Mouse (Mus musculus): Measurements from ENCODE around the gene Jaml. TPM values are rescaled to one million over a fixed set of nuclear protein-coding genes. Genes with fewer than 3 reads are reported as not detected.

Gene Jaml
- polyA plus RNA-seq, 1 experiment from 2014 or later = 0.49 TPM

DNA sequence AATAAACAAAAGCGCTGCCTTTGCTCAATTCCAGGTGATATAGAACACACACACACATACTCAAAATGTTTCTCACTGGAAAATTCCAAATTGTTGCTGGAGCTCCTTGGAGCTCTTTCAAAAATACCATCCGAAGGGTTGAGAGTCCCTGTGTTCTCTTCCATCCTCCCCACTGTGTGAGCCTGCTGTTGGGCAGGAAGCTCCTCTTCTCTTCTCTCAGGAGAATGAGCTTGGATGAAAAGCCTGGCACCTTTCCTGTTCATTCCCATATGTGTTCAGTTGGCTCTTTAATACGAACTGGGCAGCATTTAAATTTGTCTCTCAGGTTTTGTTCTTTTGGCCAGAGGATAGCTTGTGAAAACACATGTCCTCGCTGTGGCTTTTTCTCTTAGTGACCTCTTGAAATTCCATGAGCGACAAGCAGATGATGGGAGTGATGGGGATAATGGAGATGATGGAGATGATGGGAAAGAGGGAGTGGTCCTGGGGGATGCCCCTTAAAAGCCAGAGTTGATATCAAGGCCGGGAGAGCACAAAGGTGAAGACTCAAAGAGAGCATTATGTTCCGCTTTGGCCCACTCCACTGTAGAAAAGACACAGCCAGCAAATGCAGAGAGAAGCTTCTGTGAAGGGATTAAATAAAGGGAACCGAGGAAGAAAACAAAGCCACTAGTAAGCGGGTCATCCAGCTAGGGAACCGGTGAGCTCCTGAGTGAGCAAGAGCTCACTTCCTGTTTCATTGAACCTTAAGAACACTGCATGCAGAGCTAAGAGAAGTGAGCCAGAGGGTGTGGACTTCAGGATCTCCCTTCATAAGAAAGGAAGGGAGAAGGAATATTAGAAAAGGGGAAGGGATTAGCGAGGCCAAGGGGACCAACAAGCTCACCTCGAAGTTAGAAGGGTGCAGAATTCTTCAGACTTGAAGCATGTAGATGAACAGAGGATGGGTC lies 7.0 kb downstream of the Jaml start:
- no peak overlapping the region for H3K4me2 ChIP-seq (ENCODE audit: low read depth, low read length)
- H3K27ac ChIP-seq (replicated peaks; ENCODE audit: low read depth, low read length) = no peak overlapping the region
- no peak for ATAC-seq (replicated peaks; ENCODE audit: insufficient number of reproducible peaks, low FRiP score, low TSS enrichment, low read depth)
- H3K36me3 ChIP-seq (replicated peaks; ENCODE audit: control insufficient read depth, insufficient read depth, low read depth, low read length) = no peaks in the 10 kb centered on the region
- H3K4me1 ChIP-seq (ENCODE audit: control insufficient read depth, insufficient read depth, low read length) = no peaks in the 10 kb centered on the region
- no peaks in the 10 kb centered on the region for H3K9me3 ChIP-seq (replicated peaks; ENCODE audit: control insufficient read depth, low read length)
- H3K9ac ChIP-seq (replicated peaks; ENCODE audit: low read length) = no peak overlapping the region
- H3K4me3 ChIP-seq (ENCODE audit: low read depth, low read length) = no peak overlapping the region
- no peaks in the 10 kb centered on the region for H3K27me3 ChIP-seq (ENCODE audit: control insufficient read depth, insufficient read depth, low read length)
- 79% methylated on average over 12 of the region's 12 CpGs for WGBS
- no peak for DNase-seq (ENCODE audit: low spot score)

DNA sequence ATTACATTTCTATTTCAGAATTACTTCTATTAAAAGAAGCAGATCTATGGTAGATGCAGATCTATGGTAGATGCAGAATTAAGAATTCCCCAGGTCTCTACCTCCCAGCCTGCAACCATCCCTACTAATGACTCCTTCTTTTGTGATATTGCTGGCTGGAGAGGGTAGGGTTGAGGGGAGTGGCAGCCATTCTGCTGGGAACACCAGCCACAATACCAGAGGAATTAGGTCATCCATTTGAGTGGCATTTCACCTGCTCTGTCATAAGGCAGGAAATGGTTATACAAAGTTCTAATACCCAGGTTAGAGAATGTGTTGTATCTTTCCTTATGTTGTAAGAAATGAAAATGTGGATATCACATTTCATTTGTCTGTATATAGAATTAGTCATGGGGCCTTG lies 9.1 kb downstream of the Jaml start:
- no peak overlapping the region for H3K4me2 ChIP-seq (ENCODE audit: low read depth, low read length)
- H3K9ac ChIP-seq (replicated peaks; ENCODE audit: low read length) = no peak overlapping the region
- no peak overlapping the region for H3K4me3 ChIP-seq (ENCODE audit: low read depth, low read length)
- DNase-seq (ENCODE audit: low spot score) = no peak
- H3K27me3 ChIP-seq (ENCODE audit: control insufficient read depth, insufficient read depth, low read length) = no peaks in the 10 kb centered on the region
- no peaks in the 10 kb centered on the region for H3K4me1 ChIP-seq (ENCODE audit: control insufficient read depth, insufficient read depth, low read length)
- no peak for ATAC-seq (replicated peaks; ENCODE audit: insufficient number of reproducible peaks, low FRiP score, low TSS enrichment, low read depth)
- H3K9me3 ChIP-seq (replicated peaks; ENCODE audit: control insufficient read depth, low read length) = no peaks in the 10 kb centered on the region
- H3K36me3 ChIP-seq (replicated peaks; ENCODE audit: control insufficient read depth, insufficient read depth, low read depth, low read length) = no peaks in the 10 kb centered on the region
- no peak overlapping the region for H3K27ac ChIP-seq (replicated peaks; ENCODE audit: low read depth, low read length)

DNA sequence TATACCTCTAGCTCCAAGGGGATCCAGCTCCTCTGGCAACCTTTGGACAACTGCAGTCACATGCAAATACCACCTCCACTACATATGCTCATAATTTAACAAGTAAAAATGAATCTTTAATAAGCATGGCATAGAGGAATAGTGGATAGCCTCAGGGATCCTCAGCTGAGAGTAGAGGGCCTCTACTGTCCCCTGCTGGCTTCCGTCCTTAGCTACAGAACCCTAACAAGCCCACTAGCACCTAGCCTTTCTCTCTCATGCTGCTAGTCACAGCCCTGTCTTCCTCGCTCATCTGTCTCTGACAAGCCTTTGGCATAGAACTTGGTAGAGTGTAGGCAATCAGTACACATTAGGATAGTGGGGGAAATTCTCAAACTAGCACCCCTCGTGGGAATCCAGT lies 11.8 kb downstream of the Jaml start:
- Histone ChIP-seq H3K9ac (replicated peaks; ENCODE audit: low read length) (no peak overlapping the region), H3K4me1 (ENCODE audit: control insufficient read depth, insufficient read depth, low read length) (no peaks in the 10 kb centered on the region), H3K9me3 (replicated peaks; ENCODE audit: control insufficient read depth, low read length) (no peaks in the 10 kb centered on the region), H3K4me2 (ENCODE audit: low read depth, low read length) (no peak overlapping the region), H3K4me3 (ENCODE audit: low read depth, low read length) (no peak overlapping the region), H3K27ac (replicated peaks; ENCODE audit: low read depth, low read length) (no peak overlapping the region), H3K27me3 (ENCODE audit: control insufficient read depth, insufficient read depth, low read length) (no peaks in the 10 kb centered on the region), H3K36me3 (replicated peaks; ENCODE audit: control insufficient read depth, insufficient read depth, low read depth, low read length) (no peaks in the 10 kb centered on the region)
- WGBS = 67% methylated on average over 3 of the region's 3 CpGs
- no peak for DNase-seq (ENCODE audit: low spot score)
- ATAC-seq (replicated peaks; ENCODE audit: insufficient number of reproducible peaks, low FRiP score, low TSS enrichment, low read depth) = no peak

DNA sequence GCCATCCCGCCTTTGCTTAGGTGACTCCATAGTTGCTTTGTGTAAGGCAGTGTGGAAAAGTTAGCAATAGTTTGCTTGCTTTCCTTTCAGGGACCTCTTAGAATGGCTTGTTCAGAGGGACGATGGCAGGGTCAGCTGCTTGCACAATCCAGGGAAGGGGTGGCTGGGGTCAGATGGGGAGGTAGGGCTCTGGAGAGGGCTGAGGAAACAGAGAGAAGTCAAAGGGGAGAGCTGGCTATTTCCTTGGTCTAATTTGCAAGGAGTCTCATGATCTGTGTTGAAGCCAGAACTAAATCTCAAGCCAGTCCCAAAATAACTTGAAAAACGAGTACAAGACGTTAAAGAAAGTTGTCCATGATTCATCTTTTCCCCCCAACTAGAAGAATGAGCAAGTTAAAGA lies 13.7 kb downstream of the Jaml start:
- H3K27ac ChIP-seq (replicated peaks; ENCODE audit: low read depth, low read length) = no peak overlapping the region
- H3K9ac ChIP-seq (replicated peaks; ENCODE audit: low read length) = no peak overlapping the region
- no peak overlapping the region for H3K4me3 ChIP-seq (ENCODE audit: low read depth, low read length)
- no peaks in the 10 kb centered on the region for H3K4me1 ChIP-seq (ENCODE audit: control insufficient read depth, insufficient read depth, low read length)
- no peaks in the 10 kb centered on the region for H3K36me3 ChIP-seq (replicated peaks; ENCODE audit: control insufficient read depth, insufficient read depth, low read depth, low read length)
- no peaks in the 10 kb centered on the region for H3K9me3 ChIP-seq (replicated peaks; ENCODE audit: control insufficient read depth, low read length)
- H3K27me3 ChIP-seq (ENCODE audit: control insufficient read depth, insufficient read depth, low read length) = no peaks in the 10 kb centered on the region
- WGBS = 65% methylated on average over 4 of the region's 4 CpGs
- DNase-seq (ENCODE audit: low spot score) (no peak), ATAC-seq (replicated peaks; ENCODE audit: insufficient number of reproducible peaks, low FRiP score, low TSS enrichment, low read depth) (no peak)
- H3K4me2 ChIP-seq (ENCODE audit: low read depth, low read length) = no peak overlapping the region

DNA sequence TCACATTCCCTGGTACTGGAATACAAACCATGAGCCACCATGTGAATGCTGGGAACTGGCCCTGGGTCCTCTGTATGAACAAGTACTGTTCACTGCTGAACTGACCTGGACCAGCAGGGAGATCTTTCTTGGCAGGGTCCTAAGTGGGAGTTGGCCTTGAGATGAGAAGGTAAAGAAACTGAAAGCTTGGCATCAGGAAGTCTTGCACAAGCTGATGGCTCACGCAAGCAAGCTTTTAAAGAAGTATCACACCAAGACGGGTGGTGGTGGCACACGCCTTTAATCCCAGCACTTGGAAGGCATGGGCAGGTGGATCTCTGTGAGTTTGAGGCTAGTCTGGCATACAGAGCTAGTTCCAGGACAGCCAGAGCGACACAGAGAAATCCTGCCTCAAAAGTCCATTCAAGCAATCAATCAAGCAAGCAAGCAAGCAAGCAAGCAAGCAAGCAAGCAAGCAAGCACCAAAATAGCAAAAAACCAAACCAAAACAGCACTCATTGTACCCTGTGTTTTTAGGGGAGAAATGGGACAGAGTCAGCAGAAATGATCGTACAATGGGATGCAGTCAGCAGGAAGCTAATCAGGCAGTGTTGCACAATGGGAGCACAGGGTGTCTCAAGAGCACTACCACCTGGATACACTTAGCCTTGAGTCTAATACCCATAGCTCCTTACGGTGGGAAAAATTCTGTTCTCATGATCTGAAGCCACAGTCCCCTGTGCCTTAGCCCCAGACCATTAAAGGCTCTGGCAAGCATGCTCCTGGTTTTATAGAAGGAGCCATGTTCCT lies 16.4 kb downstream of the Jaml start:
- Histone ChIP-seq H3K9ac (replicated peaks; ENCODE audit: low read length) (no peak overlapping the region), H3K4me2 (ENCODE audit: low read depth, low read length) (no peak overlapping the region), H3K4me1 (ENCODE audit: control insufficient read depth, insufficient read depth, low read length) (no peaks in the 10 kb centered on the region), H3K27ac (replicated peaks; ENCODE audit: low read depth, low read length) (no peak overlapping the region), H3K4me3 (ENCODE audit: low read depth, low read length) (no peak overlapping the region), H3K27me3 (ENCODE audit: control insufficient read depth, insufficient read depth, low read length) (no peaks in the 10 kb centered on the region), H3K36me3 (replicated peaks; ENCODE audit: control insufficient read depth, insufficient read depth, low read depth, low read length) (no peaks in the 10 kb centered on the region), H3K9me3 (replicated peaks; ENCODE audit: control insufficient read depth, low read length) (no peaks in the 10 kb centered on the region)
- whole genome bisulfite sequencing = 82% methylated on average over 6 of the region's 6 CpGs
- DNase-seq (ENCODE audit: low spot score) (no peak), ATAC-seq (replicated peaks; ENCODE audit: insufficient number of reproducible peaks, low FRiP score, low TSS enrichment, low read depth) (no peak)

DNA sequence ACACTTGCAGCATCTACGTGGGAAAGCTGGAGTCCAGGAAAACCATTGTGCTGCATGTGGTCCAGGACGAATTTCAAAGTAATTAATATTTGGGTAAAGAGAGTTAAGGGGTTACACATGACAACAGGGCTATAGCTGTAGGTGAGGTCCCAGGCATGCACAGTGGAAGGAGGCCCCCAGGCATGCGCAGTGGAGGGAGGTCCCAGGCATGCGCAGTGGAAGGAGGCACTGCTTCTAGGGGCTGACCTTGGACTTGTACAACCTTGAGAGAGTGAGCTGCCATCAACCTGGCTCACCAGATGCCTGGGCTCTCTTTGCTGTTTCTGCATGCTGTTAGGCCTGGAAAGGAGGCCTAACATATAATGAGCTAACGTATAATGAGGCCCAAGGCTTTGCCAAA lies 18.9 kb downstream of the Jaml start:
- no peak for ATAC-seq (replicated peaks; ENCODE audit: insufficient number of reproducible peaks, low FRiP score, low TSS enrichment, low read depth)
- H3K36me3 ChIP-seq (replicated peaks; ENCODE audit: control insufficient read depth, insufficient read depth, low read depth, low read length) = no peaks in the 10 kb centered on the region
- no peaks in the 10 kb centered on the region for H3K4me1 ChIP-seq (ENCODE audit: control insufficient read depth, insufficient read depth, low read length)
- no peaks in the 10 kb centered on the region for H3K27me3 ChIP-seq (ENCODE audit: control insufficient read depth, insufficient read depth, low read length)
- 83% methylated on average over 5 of the region's 5 CpGs for WGBS
- no peak overlapping the region for H3K9ac ChIP-seq (replicated peaks; ENCODE audit: low read length)
- no peaks in the 10 kb centered on the region for H3K9me3 ChIP-seq (replicated peaks; ENCODE audit: control insufficient read depth, low read length)
- H3K27ac ChIP-seq (replicated peaks; ENCODE audit: low read depth, low read length) = no peak overlapping the region
- DNase-seq (ENCODE audit: low spot score) = no peak
- H3K4me2 ChIP-seq (ENCODE audit: low read depth, low read length) = no peak overlapping the region
- no peak overlapping the region for H3K4me3 ChIP-seq (ENCODE audit: low read depth, low read length)

DNA sequence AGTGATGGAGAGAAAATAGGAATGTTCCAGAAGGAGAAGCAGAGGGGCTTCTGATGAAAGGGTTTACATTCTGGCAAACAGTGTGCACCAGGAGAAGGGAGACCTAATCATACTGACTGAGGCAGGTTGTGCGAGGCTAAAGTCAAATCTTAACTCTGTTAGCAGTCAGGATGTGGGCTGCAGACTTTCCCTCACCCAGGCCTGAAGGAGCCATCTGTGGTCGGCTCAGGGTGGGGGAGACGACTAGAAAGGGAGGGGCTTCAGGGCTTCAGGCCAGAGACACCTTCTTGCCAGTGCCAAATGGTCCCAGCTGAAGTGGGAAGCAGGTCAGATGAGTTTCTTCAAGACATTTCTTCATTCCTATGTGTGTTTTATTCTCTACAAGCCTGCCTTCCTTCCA lies 19.4 kb downstream of the Jaml start:
- 65% methylated on average over 3 of the region's 3 CpGs for WGBS
- no peak overlapping the region for H3K4me2 ChIP-seq (ENCODE audit: low read depth, low read length)
- H3K4me3 ChIP-seq (ENCODE audit: low read depth, low read length) = no peak overlapping the region
- no peaks in the 10 kb centered on the region for H3K27me3 ChIP-seq (ENCODE audit: control insufficient read depth, insufficient read depth, low read length)
- no peak overlapping the region for H3K27ac ChIP-seq (replicated peaks; ENCODE audit: low read depth, low read length)
- no peak overlapping the region for H3K9ac ChIP-seq (replicated peaks; ENCODE audit: low read length)
- H3K4me1 ChIP-seq (ENCODE audit: control insufficient read depth, insufficient read depth, low read length) = no peaks in the 10 kb centered on the region
- no peaks in the 10 kb centered on the region for H3K9me3 ChIP-seq (replicated peaks; ENCODE audit: control insufficient read depth, low read length)
- H3K36me3 ChIP-seq (replicated peaks; ENCODE audit: control insufficient read depth, insufficient read depth, low read depth, low read length) = no peaks in the 10 kb centered on the region
- ATAC-seq (replicated peaks; ENCODE audit: insufficient number of reproducible peaks, low FRiP score, low TSS enrichment, low read depth) (no peak), DNase-seq (ENCODE audit: low spot score) (no peak)

DNA sequence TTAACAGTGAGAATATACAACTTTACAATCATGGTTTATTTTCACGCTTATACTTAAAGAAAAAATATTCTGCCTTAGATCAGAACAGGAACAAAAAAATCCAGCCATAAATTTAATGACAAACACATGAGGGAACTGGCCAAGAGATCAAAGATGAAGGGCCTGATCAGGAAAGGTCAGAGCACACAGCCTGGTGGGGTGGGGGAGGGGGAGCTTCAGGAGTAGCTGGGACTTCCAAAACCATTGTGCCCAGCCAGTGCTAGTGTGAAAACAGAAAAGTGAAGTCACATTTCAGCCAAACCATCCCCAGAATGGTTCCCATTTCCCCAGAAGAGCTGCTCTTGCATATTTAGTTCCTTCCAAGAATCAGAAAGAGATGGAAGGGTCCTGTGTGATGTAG lies 23.5 kb downstream of the Jaml start:
- H3K4me3 ChIP-seq (ENCODE audit: low read depth, low read length) = no peak overlapping the region
- ATAC-seq (replicated peaks; ENCODE audit: insufficient number of reproducible peaks, low FRiP score, low TSS enrichment, low read depth) (no peak), DNase-seq (ENCODE audit: low spot score) (peak; percentile 22)
- H3K4me2 ChIP-seq (ENCODE audit: low read depth, low read length) = no peak overlapping the region
- no peaks in the 10 kb centered on the region for H3K9me3 ChIP-seq (replicated peaks; ENCODE audit: control insufficient read depth, low read length)
- 58% methylated on average over 1 of the region's 1 CpGs for WGBS
- H3K27me3 ChIP-seq (ENCODE audit: control insufficient read depth, insufficient read depth, low read length) = no peaks in the 10 kb centered on the region
- H3K36me3 ChIP-seq (replicated peaks; ENCODE audit: control insufficient read depth, insufficient read depth, low read depth, low read length) = no peaks in the 10 kb centered on the region
- H3K27ac ChIP-seq (replicated peaks; ENCODE audit: low read depth, low read length) = no peak overlapping the region
- no peaks in the 10 kb centered on the region for H3K4me1 ChIP-seq (ENCODE audit: control insufficient read depth, insufficient read depth, low read length)
- H3K9ac ChIP-seq (replicated peaks; ENCODE audit: low read length) = no peak overlapping the region

Measured in embryonic facial prominence, embryonic 11.5 days (tissue).